Mouse (Mus musculus) stomach, postnatal 0 days (tissue): ENCODE data around the gene Map3k14.

Source experiments
- CTCF ChIP-seq: IDR thresholded peaks from 2 replicates; pipeline ENCODE4 v1.5.1; 2016; ENCODE audit warnings: antibody characterized with exemption, low read depth, mild to moderate bottlenecking, moderate library complexity
- EP300 ChIP-seq: optimal IDR thresholded peaks from 2 replicates; pipeline ENCODE3; 2016; ENCODE audit warnings: antibody characterized with exemption

GRCm38 (mm10) chr11:103250324-103250723 lies 16.9 kb downstream of the Map3k14 start:
- TF ChIP-seq CTCF (no peak), EP300 (no peak)
